Mouse (Mus musculus): ENCODE data around the gene Rasa3.

- no peak for TF ChIP-seq POLR2AphosphoS2 (IDR thresholded peaks at IDR 0.05; ENCODE audit: low read length)
- TF ChIP-seq UBTF (IDR thresholded peaks at IDR 0.05; ENCODE audit: borderline replicate concordance, insufficient read depth, low read depth, low read length): no peak
- TF ChIP-seq CHD1 (IDR thresholded peaks at IDR 0.05; ENCODE audit: low read depth, low read length): no peak
- no peak for TF ChIP-seq MAX (IDR thresholded peaks at IDR 0.05; ENCODE audit: low read length)
- no peak for TF ChIP-seq EP300 (IDR thresholded peaks at IDR 0.05; ENCODE audit: low read depth in 1 of 2, low read length in 2 of 2)
- no peak for TF ChIP-seq CTCF (IDR thresholded peaks at IDR 0.05 in 2 of 3, conservative IDR thresholded peaks at IDR 0.05 in 1 of 3; ENCODE audit: control insufficient read depth in 1 of 3, insufficient read depth in 1 of 3, low read depth in 2 of 3, low read length in 3 of 3, poor library complexity in 1 of 3, severe bottlenecking in 1 of 3)
- TF ChIP-seq CHD2 (IDR thresholded peaks at IDR 0.05; ENCODE audit: low read length): no peak
These were observed 135.9 kb downstream of the Rasa3 start for GRCm38 (mm10) chr8:13541526-13541925.

Measured in MEL (cell line).